Mouse (Mus musculus): ENCODE data around the gene 1190005I06Rik. TPM values are rescaled to one million over a fixed set of nuclear protein-coding genes. Genes with fewer than 3 reads are reported as not detected.

The 1190005I06Rik gene
- polyA plus RNA-seq, 1 experiment from 2014 or later, result 6.0 TPM

GRCm38 (mm10) chr8:120633665-120634271, 13.7 kb downstream of the 1190005I06Rik start:
- WGBS, result under 1% methylated on average over 43 of the region's 44 CpGs
- H3K27ac ChIP-seq, result no peak overlapping the region
- H3K4me3 ChIP-seq (replicated peaks), result peak overlapping the region; percentile 74
- H3K4me2 ChIP-seq, result peak overlapping the region; percentile 99
- peaks cover 7% of the 10 kb centered on the region for H3K9me3 ChIP-seq
- H3K4me1 ChIP-seq (replicated peaks), result peaks cover 26% of the 10 kb centered on the region
- no peaks in the 10 kb centered on the region; the same call in 1 of the 2 replicates for H3K36me3 ChIP-seq
- peak; percentile 35; the same call in 1 of the 2 replicates for ATAC-seq (ENCODE audit: insufficient number of reproducible peaks, insufficient read depth, low FRiP score, low TSS enrichment, low read depth)
- H3K9ac ChIP-seq (replicated peaks), result peak overlapping the region; percentile 80
- H3K27me3 ChIP-seq, result peaks cover 38% of the 10 kb centered on the region

GRCm38 (mm10) chr8:120632969-120633664, 14.3 kb downstream of the 1190005I06Rik start:
- Histone ChIP-seq H3K9me3 (peaks cover 7% of the 10 kb centered on the region), H3K4me2 (peak overlapping the region; percentile 99), H3K4me3 (replicated peaks) (peak overlapping the region; percentile 74), H3K9ac (replicated peaks) (peak overlapping the region; percentile 80; the same call in 1 of the 2 replicates), H3K27me3 (peaks cover 38% of the 10 kb centered on the region), H3K27ac (no peak overlapping the region), H3K36me3 (no peaks in the 10 kb centered on the region; the same call in 1 of the 2 replicates), H3K4me1 (replicated peaks) (peaks cover 26% of the 10 kb centered on the region)
- WGBS, result 33% methylated on average over 17 of the region's 17 CpGs
- no peak for ATAC-seq (ENCODE audit: insufficient number of reproducible peaks, insufficient read depth, low FRiP score, low TSS enrichment, low read depth)

- no peak overlapping the region for H3K27ac ChIP-seq
- no peaks in the 10 kb centered on the region; the same call in 1 of the 2 replicates for H3K36me3 ChIP-seq
- H3K27me3 ChIP-seq, result peaks cover 38% of the 10 kb centered on the region
These were observed 15.7 kb downstream of the 1190005I06Rik start for GRCm38 (mm10) chr8:120631441-120632375.

GRCm38 (mm10) chr8:120630848-120631247, 16.6 kb downstream of the 1190005I06Rik start:
- no peak for ATAC-seq (ENCODE audit: insufficient number of reproducible peaks, insufficient read depth, low FRiP score, low TSS enrichment, low read depth)
- Histone ChIP-seq H3K27me3 (peaks cover 38% of the 10 kb centered on the region), H3K9me3 (peaks cover 7% of the 10 kb centered on the region), H3K4me2 (no peak overlapping the region), H3K9ac (replicated peaks) (no peak overlapping the region), H3K36me3 (no peaks in the 10 kb centered on the region; the same call in 1 of the 2 replicates), H3K27ac (no peak overlapping the region), H3K4me1 (replicated peaks) (peaks cover 26% of the 10 kb centered on the region), H3K4me3 (replicated peaks) (no peak overlapping the region)
- 36% methylated on average over 6 of the region's 6 CpGs for WGBS

More at GRCm38 (mm10) chr8:120631441-120632375, 15.7 kb downstream of the 1190005I06Rik start:
- no peak overlapping the region for H3K4me3 ChIP-seq (replicated peaks)
- ATAC-seq (ENCODE audit: insufficient number of reproducible peaks, insufficient read depth, low FRiP score, low TSS enrichment, low read depth), result no peak
- H3K4me1 ChIP-seq (replicated peaks), result peaks cover 26% of the 10 kb centered on the region
- H3K9ac ChIP-seq (replicated peaks), result no peak overlapping the region
- 80% methylated on average over 21 of the region's 21 CpGs for whole genome bisulfite sequencing
- H3K9me3 ChIP-seq, result peaks cover 7% of the 10 kb centered on the region
- no peak overlapping the region for H3K4me2 ChIP-seq

- H3K9me3 ChIP-seq, result peaks cover 7% of the 10 kb centered on the region
- H3K4me3 ChIP-seq (replicated peaks), result no peak overlapping the region
- ATAC-seq (ENCODE audit: insufficient number of reproducible peaks, insufficient read depth, low FRiP score, low TSS enrichment, low read depth), result no peak
- peaks cover 33% of the 10 kb centered on the region for H3K27me3 ChIP-seq
- H3K27ac ChIP-seq, result no peak overlapping the region
- H3K4me1 ChIP-seq (replicated peaks), result peaks cover 26% of the 10 kb centered on the region
- WGBS, result 55% methylated on average over 5 of the region's 5 CpGs
- H3K4me2 ChIP-seq, result no peak overlapping the region
- no peak overlapping the region for H3K9ac ChIP-seq (replicated peaks)
- H3K36me3 ChIP-seq, result no peaks in the 10 kb centered on the region; the same call in 1 of the 2 replicates
These were observed 17.4 kb downstream of the 1190005I06Rik start for GRCm38 (mm10) chr8:120630031-120630430.

GRCm38 (mm10) chr8:120627298-120627697, 20.1 kb downstream of the 1190005I06Rik start:
- 91% methylated on average over 5 of the region's 5 CpGs for WGBS
- H3K27me3 ChIP-seq, result peaks cover 6% of the 10 kb centered on the region
- no peak overlapping the region for H3K4me2 ChIP-seq
- H3K4me1 ChIP-seq (replicated peaks), result peaks cover 14% of the 10 kb centered on the region; the same call in 1 of the 2 replicates
- no peak for ATAC-seq (ENCODE audit: insufficient number of reproducible peaks, insufficient read depth, low FRiP score, low TSS enrichment, low read depth)
- H3K4me3 ChIP-seq (replicated peaks), result no peak overlapping the region
- peaks cover under 1% of the 10 kb centered on the region for H3K9me3 ChIP-seq
- H3K36me3 ChIP-seq, result no peaks in the 10 kb centered on the region
- no peak overlapping the region for H3K27ac ChIP-seq
- no peak overlapping the region for H3K9ac ChIP-seq (replicated peaks)

GRCm38 (mm10) chr8:120626461-120626860, 21.0 kb downstream of the 1190005I06Rik start:
- no peak overlapping the region for H3K4me2 ChIP-seq
- H3K4me1 ChIP-seq (replicated peaks), result peaks cover 15% of the 10 kb centered on the region; the same call in 1 of the 2 replicates
- 57% methylated on average over 11 of the region's 11 CpGs for WGBS
- H3K4me3 ChIP-seq (replicated peaks), result no peak overlapping the region
- H3K36me3 ChIP-seq, result no peaks in the 10 kb centered on the region
- ATAC-seq (ENCODE audit: insufficient number of reproducible peaks, insufficient read depth, low FRiP score, low TSS enrichment, low read depth), result no peak
- peaks cover 6% of the 10 kb centered on the region; the same call in 1 of the 2 replicates for H3K27me3 ChIP-seq
- H3K9ac ChIP-seq (replicated peaks), result no peak overlapping the region
- no peak overlapping the region for H3K27ac ChIP-seq
- H3K9me3 ChIP-seq, result no peaks in the 10 kb centered on the region

GRCm38 (mm10) chr8:120623608-120624007, 23.8 kb downstream of the 1190005I06Rik start:
- Histone ChIP-seq H3K4me2 (no peak overlapping the region), H3K4me1 (replicated peaks) (0 out of 2 replicates have a peak, but pooled peaks cover 11% of the 10 kb centered on the region), H3K9ac (replicated peaks) (no peak overlapping the region), H3K27me3 (no peaks in the 10 kb centered on the region; the same call in 1 of the 2 replicates), H3K4me3 (replicated peaks) (no peak overlapping the region), H3K9me3 (no peaks in the 10 kb centered on the region), H3K36me3 (no peaks in the 10 kb centered on the region), H3K27ac (no peak overlapping the region)
- no peak for ATAC-seq (ENCODE audit: insufficient number of reproducible peaks, insufficient read depth, low FRiP score, low TSS enrichment, low read depth)
- WGBS, result 26% methylated on average over 2 of the region's 2 CpGs

- WGBS, result 72% methylated on average over 14 of the region's 14 CpGs
- H3K9ac ChIP-seq (replicated peaks), result no peak overlapping the region
- H3K4me3 ChIP-seq (replicated peaks), result no peak overlapping the region
- H3K4me1 ChIP-seq (replicated peaks), result peaks cover 14% of the 10 kb centered on the region
- no peaks in the 10 kb centered on the region for H3K36me3 ChIP-seq
- no peak for ATAC-seq (ENCODE audit: insufficient number of reproducible peaks, insufficient read depth, low FRiP score, low TSS enrichment, low read depth)
- no peak overlapping the region for H3K4me2 ChIP-seq
- H3K27me3 ChIP-seq, result no peaks in the 10 kb centered on the region; the same call in 1 of the 2 replicates
- no peaks in the 10 kb centered on the region for H3K9me3 ChIP-seq
- H3K27ac ChIP-seq, result no peak overlapping the region
These were observed 25.3 kb downstream of the 1190005I06Rik start for GRCm38 (mm10) chr8:120622161-120622560.

- no peak overlapping the region for H3K27ac ChIP-seq
- H3K36me3 ChIP-seq, result no peaks in the 10 kb centered on the region
- no peaks in the 10 kb centered on the region; the same call in 1 of the 2 replicates for H3K27me3 ChIP-seq
- no peak overlapping the region for H3K4me2 ChIP-seq
- H3K9me3 ChIP-seq, result no peaks in the 10 kb centered on the region
- 53% methylated on average over 7 of the region's 7 CpGs for WGBS
- H3K9ac ChIP-seq (replicated peaks), result no peak overlapping the region
- H3K4me1 ChIP-seq (replicated peaks), result peaks cover 24% of the 10 kb centered on the region
- no peak overlapping the region for H3K4me3 ChIP-seq (replicated peaks)
- no peak for ATAC-seq (ENCODE audit: insufficient number of reproducible peaks, insufficient read depth, low FRiP score, low TSS enrichment, low read depth)
These were observed 27.0 kb downstream of the 1190005I06Rik start for GRCm38 (mm10) chr8:120620441-120620840.
